Mouse (Mus musculus) CD8-positive naive resting alpha-beta T cell, adult 2 months (primary cell): ENCODE results near the gene Alpk3.

ENCODE experiments used
- DNase-seq, 2 experiments: peaks; one replicate each; pipeline ENCODE4 v3.0.0; 2022; ENCODE audit warnings: low read depth in 2 of 2, low spot score in 2 of 2

Gene Alpk3

GRCm38 (mm10) chr7:81073273-81073672 is 15.9 kb downstream of the Alpk3 start:
- peak in 1 of 2 experiments; percentile 12 for DNase-seq

GRCm38 (mm10) chr7:81074546-81074945 is 17.1 kb downstream of the Alpk3 start:
- peak in 1 of 2 experiments; percentile 7 for DNase-seq

GRCm38 (mm10) chr7:81075299-81075698 is 17.9 kb downstream of the Alpk3 start:
- peak; percentile 59 to 65 for DNase-seq

- DNase-seq: no peak
Observed at GRCm38 (mm10) chr7:81075732-81076131, 18.3 kb downstream of the Alpk3 start.

DNA sequence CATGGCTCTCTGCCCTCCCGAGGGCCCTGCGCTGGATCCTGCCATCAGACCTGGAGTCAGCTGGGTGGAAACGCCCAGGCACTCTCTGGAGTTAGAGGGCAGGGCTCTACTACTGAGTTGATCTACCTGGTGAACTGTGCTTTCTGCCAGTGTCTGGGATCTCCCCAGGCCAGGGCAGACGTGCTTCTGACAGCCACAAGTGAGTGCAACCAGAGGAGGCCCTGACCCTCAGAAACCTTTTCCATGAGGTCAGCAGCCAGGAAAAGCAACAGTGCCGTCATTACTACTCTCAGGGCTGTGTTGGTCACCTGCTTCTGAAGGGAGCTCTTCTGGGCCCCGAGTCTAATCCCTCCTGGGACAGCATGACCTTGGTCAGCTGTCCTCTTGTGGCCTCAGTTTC is 19.6 kb downstream of the Alpk3 start:
- no peak for DNase-seq

GRCm38 (mm10) chr7:81078740-81079139 is 21.3 kb downstream of the Alpk3 start:
- no peak for DNase-seq

DNA sequence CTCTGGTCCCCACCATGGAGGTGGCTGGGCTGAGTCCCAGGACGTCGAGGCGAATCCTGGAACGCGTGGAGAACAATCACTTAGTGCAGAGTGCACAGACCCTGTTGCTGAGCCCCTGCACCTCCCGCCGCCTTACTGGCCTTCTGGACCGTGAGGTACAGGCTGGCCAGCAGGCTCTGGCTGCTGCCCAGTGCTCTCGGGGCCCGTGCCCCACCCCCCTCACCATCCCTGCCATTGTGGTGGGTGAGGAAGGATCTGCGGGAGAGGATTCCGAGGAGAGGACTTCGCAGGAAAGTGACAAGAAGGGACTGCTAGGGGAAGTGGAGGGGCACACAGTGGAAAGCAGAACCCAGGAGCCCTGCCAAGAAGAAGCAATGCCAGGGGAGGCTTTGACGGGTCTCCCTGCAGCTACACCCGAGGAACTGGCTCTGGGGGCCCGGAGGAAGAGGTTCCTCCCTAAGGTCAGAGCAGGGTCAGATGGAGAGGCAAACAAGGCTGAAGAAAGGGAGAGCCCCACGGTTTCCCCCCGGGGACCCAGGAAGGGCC is 36.1 kb downstream of the Alpk3 start:
- no peak for DNase-seq

- DNase-seq: no peak
Observed at GRCm38 (mm10) chr7:81094104-81094757, 36.8 kb downstream of the Alpk3 start.

GRCm38 (mm10) chr7:81100341-81100740 is 42.9 kb downstream of the Alpk3 start:
- DNase-seq: no peak

DNA sequence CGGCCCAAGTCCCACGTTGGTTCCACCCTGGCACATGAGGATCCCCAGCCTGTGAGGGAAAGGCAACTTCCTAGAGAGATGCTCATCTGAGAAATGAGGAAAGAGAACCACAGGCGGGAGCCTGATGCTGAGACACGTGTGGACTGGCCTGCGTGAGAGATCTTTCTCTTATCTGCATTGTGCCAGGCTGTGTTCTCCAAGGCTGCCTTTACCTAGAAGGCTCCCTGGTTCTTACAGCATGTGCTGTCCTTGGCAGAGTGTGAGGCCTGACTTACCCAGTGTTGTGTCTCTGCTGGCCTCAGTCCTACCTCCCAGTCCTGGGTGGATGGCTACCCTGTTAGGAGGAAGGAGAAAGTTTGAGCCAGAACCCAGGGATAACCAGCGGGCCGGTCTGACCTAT is 45.5 kb downstream of the Alpk3 start:
- no peak for DNase-seq

DNA sequence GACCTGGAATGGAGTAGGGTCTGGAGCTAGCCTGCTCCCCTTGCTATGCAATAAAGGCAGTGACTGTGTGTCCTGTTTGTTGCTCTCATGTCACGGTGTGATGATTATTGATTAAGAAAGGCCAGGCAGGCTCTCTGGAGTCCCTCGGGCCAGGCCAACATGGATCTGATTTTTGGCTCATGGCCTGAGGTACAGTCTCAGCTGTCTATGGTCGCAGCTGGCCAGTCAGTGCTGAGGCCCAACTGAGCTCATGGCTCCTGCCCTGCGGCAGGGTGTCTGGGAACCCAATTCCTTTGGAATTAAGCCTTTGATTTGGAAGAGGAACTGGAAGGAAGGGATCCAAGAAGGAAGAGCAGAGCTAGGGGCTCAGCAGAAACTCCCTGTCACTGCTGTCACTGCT is 48.1 kb downstream of the Alpk3 start:
- no peak for DNase-seq

DNA sequence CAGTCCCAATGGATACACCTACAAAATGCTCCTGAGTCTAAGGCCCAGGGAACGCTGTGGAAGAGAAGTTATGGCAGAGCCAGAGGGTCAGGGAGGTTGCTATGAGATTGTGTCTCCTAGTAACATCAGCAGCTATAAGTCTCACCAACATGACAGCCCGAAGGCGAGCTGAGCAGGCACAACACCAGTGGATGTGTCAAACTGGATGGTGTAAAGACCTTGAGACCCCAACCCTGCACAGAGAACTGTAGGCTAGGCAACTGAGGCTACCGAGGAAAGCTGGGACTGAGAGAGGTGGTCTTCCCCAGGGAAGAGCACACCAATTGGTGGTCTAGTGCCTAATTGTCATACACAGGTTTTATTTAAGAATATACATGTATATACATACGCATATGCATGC is 50.8 kb downstream of the Alpk3 start:
- DNase-seq: no peak

DNA sequence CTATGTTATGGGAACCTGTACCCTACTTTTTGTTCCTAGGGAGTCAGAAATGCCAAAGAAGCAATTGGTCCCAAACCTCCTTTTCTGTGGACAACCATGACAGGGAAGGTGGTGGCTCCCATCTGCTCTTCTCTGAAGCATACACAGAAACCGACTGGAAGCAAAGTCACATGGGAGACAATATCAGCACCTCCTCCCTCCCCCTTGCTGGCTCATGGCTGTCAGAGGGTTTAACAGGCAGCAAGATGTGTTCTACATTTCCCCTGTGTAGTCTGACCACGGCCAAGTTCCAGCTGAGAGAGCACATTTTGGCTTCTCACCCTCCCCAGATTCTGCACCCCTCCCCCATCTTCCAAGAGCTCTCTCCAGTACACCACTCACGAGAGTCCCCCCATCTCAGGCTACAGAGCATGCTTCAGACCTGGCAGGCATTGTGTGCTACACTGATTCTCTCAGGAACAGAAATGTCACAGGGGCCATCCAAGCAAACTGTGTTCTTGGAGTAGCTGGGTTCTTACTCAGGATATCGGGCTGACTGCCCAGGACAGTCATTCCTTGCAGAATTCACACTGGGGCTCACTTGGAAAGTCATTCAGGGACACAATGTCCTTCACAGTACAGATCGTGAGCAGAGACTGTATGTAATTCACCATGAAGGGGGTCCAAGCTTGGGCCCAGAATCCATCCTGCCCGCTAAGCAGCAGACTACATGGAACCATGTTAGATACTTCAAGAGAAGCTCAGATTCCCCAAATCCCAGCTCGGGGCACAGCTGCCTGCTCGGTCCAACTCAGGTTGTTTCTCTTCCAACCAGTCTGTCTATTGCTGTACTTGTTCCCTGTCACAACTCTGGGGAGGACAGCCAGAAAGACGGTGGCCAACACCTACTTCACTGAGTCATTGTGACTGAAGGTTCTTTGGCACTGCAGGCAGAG is 52.6 kb downstream of the Alpk3 start:
- no peak for DNase-seq

- no peak for DNase-seq
Observed at GRCm38 (mm10) chr7:81110791-81111190, 53.4 kb downstream of the Alpk3 start.

DNA sequence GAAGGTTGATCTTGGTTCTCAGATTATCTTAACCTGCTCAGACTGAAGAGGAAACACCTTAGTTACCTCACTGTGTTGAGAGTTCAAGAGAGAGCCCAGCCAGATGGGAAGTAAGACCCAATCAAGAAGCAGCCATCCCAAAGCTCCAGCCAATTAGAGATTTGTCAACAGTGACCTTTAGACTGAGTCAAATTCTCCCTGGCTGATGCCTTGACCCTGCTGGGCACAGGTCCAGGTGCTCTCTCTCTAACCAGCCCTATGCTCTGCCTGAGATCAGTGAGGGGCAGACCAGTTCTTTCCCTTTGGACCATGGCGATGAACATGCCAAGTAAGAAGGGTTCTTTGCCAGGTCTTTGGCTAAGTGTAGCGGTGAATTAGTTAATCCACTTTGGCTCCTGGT is 54.3 kb downstream of the Alpk3 start:
- DNase-seq: no peak

- DNase-seq: no peak
Observed at GRCm38 (mm10) chr7:81112686-81113360, 55.4 kb downstream of the Alpk3 start.

GRCm38 (mm10) chr7:81114555-81114954 is 57.2 kb downstream of the Alpk3 start, which contains the start of gene Slc28a1:
TSS of gene Slc28a1 (plus strand) at chr7:81114799.
- no peak for DNase-seq

DNA sequence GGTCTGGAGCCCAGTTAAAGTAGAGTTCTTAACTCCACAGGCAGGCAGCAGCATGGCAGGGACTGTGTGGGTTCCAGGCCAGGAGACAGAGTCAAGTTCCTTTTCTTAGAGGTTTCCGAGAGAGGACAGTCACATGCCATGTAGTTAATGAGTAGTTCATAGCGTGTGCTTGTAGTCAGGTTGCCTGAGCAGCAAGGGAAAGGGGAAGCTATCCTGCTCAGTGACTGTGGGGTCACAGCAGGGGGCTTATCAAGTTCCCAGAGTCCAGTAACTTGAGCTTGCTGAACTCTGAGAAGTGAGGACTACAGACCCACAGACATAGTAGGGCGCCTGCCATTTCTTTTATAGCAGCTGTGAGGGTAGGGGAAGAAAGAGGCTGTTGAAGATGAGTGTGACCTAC is 63.7 kb downstream of the Alpk3 start:
- no peak for DNase-seq

DNA sequence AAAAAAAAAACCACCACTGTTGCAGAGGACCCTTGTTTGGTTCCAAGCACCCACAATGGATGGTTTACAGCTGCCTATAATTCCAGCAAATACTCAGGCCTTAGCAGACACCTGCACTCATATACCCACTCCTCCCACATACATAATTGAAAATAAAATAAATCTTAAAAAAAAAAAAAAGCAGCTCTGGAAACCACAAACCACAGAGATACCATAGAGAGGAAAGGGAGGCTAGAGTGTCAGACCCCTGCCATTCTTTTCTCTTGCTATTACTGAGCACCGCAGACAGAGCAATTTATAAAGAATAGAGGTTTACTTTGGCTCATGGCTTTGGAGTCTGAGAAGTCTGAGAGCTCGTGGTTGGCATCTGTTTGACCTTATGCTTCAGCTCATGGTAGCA is 65.4 kb downstream of the Alpk3 start:
- DNase-seq: no peak

GRCm38 (mm10) chr7:81123553-81123952 is 66.2 kb downstream of the Alpk3 start:
- no peak for DNase-seq

DNA sequence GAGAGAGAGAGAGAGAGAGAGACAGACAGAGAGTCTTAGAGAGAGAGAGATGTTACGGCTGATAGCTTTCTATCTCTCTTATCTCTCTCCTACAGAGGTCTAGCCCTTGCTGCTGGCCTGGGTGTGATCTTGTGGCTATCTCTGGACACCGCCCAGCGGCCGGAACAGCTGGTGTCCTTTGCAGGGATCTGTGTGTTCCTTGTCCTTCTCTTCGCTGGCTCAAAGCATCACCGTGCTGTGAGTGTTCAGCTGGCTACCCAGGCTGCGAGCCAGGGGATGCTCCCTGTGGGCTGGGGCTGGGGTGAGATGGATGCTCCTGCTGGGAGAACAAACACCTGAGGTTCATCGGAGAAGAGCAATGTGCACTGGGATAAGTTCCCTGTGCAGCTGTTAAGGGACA is 67.4 kb downstream of the Alpk3 start:
- DNase-seq: no peak
